Mouse (Mus musculus): Measurements from ENCODE around the gene Hrh3. TPM values are rescaled to one million over a fixed set of nuclear protein-coding genes. Genes with fewer than 3 reads are reported as not detected.

Gene Hrh3
- total and polyA plus RNA-seq, 2 experiments: not detected

GRCm38 (mm10) chr2:180087472-180087871 lies 16.8 kb downstream of the Hrh3 start:
- H3K27ac ChIP-seq (replicated peaks; ENCODE audit: insufficient read depth, low read depth, low read length): no peak overlapping the region
- no peak overlapping the region for H3K9ac ChIP-seq (ENCODE audit: low read depth, low read length)
- H3K4me3 ChIP-seq (ENCODE audit: insufficient read depth, low read depth, low read length): no peak overlapping the region
- H3K4me1 ChIP-seq (ENCODE audit: control insufficient read depth, insufficient read depth, low read length): no peaks in the 10 kb centered on the region
- TF ChIP-seq CTCF (IDR thresholded peaks at IDR 0.05; ENCODE audit: low read depth, low read length): 0 out of 2 replicates have a peak, but pooled peaks have one; percentile 2
- no peak for TF ChIP-seq POLR2A (IDR thresholded peaks at IDR 0.05; ENCODE audit: extremely low read depth, insufficient read depth, low read length)
- 85% methylated on average over 4 of the region's 4 CpGs for WGBS
- H3K79me2 ChIP-seq (ENCODE audit: control insufficient read depth, insufficient read depth, low read length): no peaks in the 10 kb centered on the region
- H3K27me3 ChIP-seq (ENCODE audit: control insufficient read depth, insufficient read depth, low read length): no peaks in the 10 kb centered on the region
- DNase-seq (ENCODE audit: extremely low read depth, low read depth, low spot score): no peak
- peaks cover 2% of the 10 kb centered on the region; the same call in 1 of the 2 replicates for H3K36me3 ChIP-seq (ENCODE audit: control insufficient read depth, insufficient read depth, low read length)

- Histone ChIP-seq H3K4me3 (ENCODE audit: insufficient read depth, low read depth, low read length) (no peak overlapping the region), H3K9ac (ENCODE audit: low read depth, low read length) (no peak overlapping the region), H3K27me3 (ENCODE audit: control insufficient read depth, insufficient read depth, low read length) (no peaks in the 10 kb centered on the region), H3K4me1 (ENCODE audit: control insufficient read depth, insufficient read depth, low read length) (no peaks in the 10 kb centered on the region), H3K36me3 (ENCODE audit: control insufficient read depth, insufficient read depth, low read length) (peaks cover 2% of the 10 kb centered on the region; the same call in 1 of the 2 replicates), H3K79me2 (ENCODE audit: control insufficient read depth, insufficient read depth, low read length) (no peaks in the 10 kb centered on the region), H3K27ac (replicated peaks; ENCODE audit: insufficient read depth, low read depth, low read length) (no peak overlapping the region)
- WGBS: 92% methylated on average over 5 of the region's 5 CpGs
- DNase-seq (ENCODE audit: extremely low read depth, low read depth, low spot score): no peak
- TF ChIP-seq POLR2A (IDR thresholded peaks at IDR 0.05; ENCODE audit: extremely low read depth, insufficient read depth, low read length) (no peak), CTCF (IDR thresholded peaks at IDR 0.05; ENCODE audit: low read depth, low read length) (no peak)
Observed at GRCm38 (mm10) chr2:180086637-180087027, 17.7 kb downstream of the Hrh3 start.

GRCm38 (mm10) chr2:180085926-180086636 lies 18.2 kb downstream of the Hrh3 start:
- Histone ChIP-seq H3K36me3 (ENCODE audit: control insufficient read depth, insufficient read depth, low read length) (peaks cover 5% of the 10 kb centered on the region; the same call in 1 of the 2 replicates), H3K4me1 (ENCODE audit: control insufficient read depth, insufficient read depth, low read length) (no peaks in the 10 kb centered on the region), H3K9ac (ENCODE audit: low read depth, low read length) (no peak overlapping the region), H3K4me3 (ENCODE audit: insufficient read depth, low read depth, low read length) (no peak overlapping the region), H3K27ac (replicated peaks; ENCODE audit: insufficient read depth, low read depth, low read length) (no peak overlapping the region), H3K27me3 (ENCODE audit: control insufficient read depth, insufficient read depth, low read length) (no peaks in the 10 kb centered on the region), H3K79me2 (ENCODE audit: control insufficient read depth, insufficient read depth, low read length) (no peaks in the 10 kb centered on the region)
- 84% methylated on average over 16 of the region's 16 CpGs for WGBS
- DNase-seq (ENCODE audit: extremely low read depth, low read depth, low spot score): no peak
- TF ChIP-seq POLR2A (IDR thresholded peaks at IDR 0.05; ENCODE audit: extremely low read depth, insufficient read depth, low read length) (no peak), CTCF (IDR thresholded peaks at IDR 0.05; ENCODE audit: low read depth, low read length) (no peak)

GRCm38 (mm10) chr2:180084565-180084964 lies 19.7 kb downstream of the Hrh3 start:
- WGBS: 82% methylated on average over 3 of the region's 3 CpGs
- Histone ChIP-seq H3K79me2 (ENCODE audit: control insufficient read depth, insufficient read depth, low read length) (no peaks in the 10 kb centered on the region), H3K9ac (ENCODE audit: low read depth, low read length) (no peak overlapping the region), H3K4me3 (ENCODE audit: insufficient read depth, low read depth, low read length) (no peak overlapping the region), H3K36me3 (ENCODE audit: control insufficient read depth, insufficient read depth, low read length) (peaks cover 9% of the 10 kb centered on the region; the same call in 1 of the 2 replicates), H3K27me3 (ENCODE audit: control insufficient read depth, insufficient read depth, low read length) (no peaks in the 10 kb centered on the region), H3K27ac (replicated peaks; ENCODE audit: insufficient read depth, low read depth, low read length) (no peak overlapping the region), H3K4me1 (ENCODE audit: control insufficient read depth, insufficient read depth, low read length) (no peaks in the 10 kb centered on the region)
- TF ChIP-seq POLR2A (IDR thresholded peaks at IDR 0.05; ENCODE audit: extremely low read depth, insufficient read depth, low read length) (no peak), CTCF (IDR thresholded peaks at IDR 0.05; ENCODE audit: low read depth, low read length) (no peak)
- DNase-seq (ENCODE audit: extremely low read depth, low read depth, low spot score): no peak

GRCm38 (mm10) chr2:180083063-180083462 lies 21.2 kb downstream of the Hrh3 start:
- Histone ChIP-seq H3K27ac (replicated peaks; ENCODE audit: insufficient read depth, low read depth, low read length) (no peak overlapping the region), H3K4me3 (ENCODE audit: insufficient read depth, low read depth, low read length) (no peak overlapping the region), H3K36me3 (ENCODE audit: control insufficient read depth, insufficient read depth, low read length) (peaks cover 14% of the 10 kb centered on the region; the same call in 1 of the 2 replicates), H3K79me2 (ENCODE audit: control insufficient read depth, insufficient read depth, low read length) (no peaks in the 10 kb centered on the region), H3K4me1 (ENCODE audit: control insufficient read depth, insufficient read depth, low read length) (no peaks in the 10 kb centered on the region), H3K27me3 (ENCODE audit: control insufficient read depth, insufficient read depth, low read length) (no peaks in the 10 kb centered on the region), H3K9ac (ENCODE audit: low read depth, low read length) (no peak overlapping the region)
- no peak for DNase-seq (ENCODE audit: extremely low read depth, low read depth, low spot score)
- 95% methylated on average over 10 of the region's 10 CpGs for WGBS
- TF ChIP-seq POLR2A (IDR thresholded peaks at IDR 0.05; ENCODE audit: extremely low read depth, insufficient read depth, low read length) (no peak), CTCF (IDR thresholded peaks at IDR 0.05; ENCODE audit: low read depth, low read length) (no peak)

- Histone ChIP-seq H3K9ac (ENCODE audit: low read depth, low read length) (no peak overlapping the region), H3K27me3 (ENCODE audit: control insufficient read depth, insufficient read depth, low read length) (no peaks in the 10 kb centered on the region), H3K79me2 (ENCODE audit: control insufficient read depth, insufficient read depth, low read length) (no peaks in the 10 kb centered on the region), H3K4me3 (ENCODE audit: insufficient read depth, low read depth, low read length) (no peak overlapping the region), H3K27ac (replicated peaks; ENCODE audit: insufficient read depth, low read depth, low read length) (no peak overlapping the region), H3K36me3 (ENCODE audit: control insufficient read depth, insufficient read depth, low read length) (peaks cover 14% of the 10 kb centered on the region; the same call in 1 of the 2 replicates), H3K4me1 (ENCODE audit: control insufficient read depth, insufficient read depth, low read length) (no peaks in the 10 kb centered on the region)
- 91% methylated on average over 8 of the region's 8 CpGs for WGBS
- no peak for TF ChIP-seq CTCF (IDR thresholded peaks at IDR 0.05; ENCODE audit: low read depth, low read length)
- no peak for TF ChIP-seq POLR2A (IDR thresholded peaks at IDR 0.05; ENCODE audit: extremely low read depth, insufficient read depth, low read length)
- DNase-seq (ENCODE audit: extremely low read depth, low read depth, low spot score): no peak
Observed at GRCm38 (mm10) chr2:180080680-180081079, 23.6 kb downstream of the Hrh3 start.

Measured in liver, adult 2 months (tissue).